Mouse (Mus musculus) MEL (cell line): ENCODE data around the gene Rsad2. TPM values are rescaled to one million over a fixed set of nuclear protein-coding genes. Genes with fewer than 3 reads are reported as not detected.

Experiments used
- DNase-seq: peaks from one replicate; pipeline ENCODE4 v3.0.0; 2011; ENCODE audit warnings: low read depth, low spot score
- H3K27ac ChIP-seq: 2 replicates; pipeline ENCODE4 v1.5.1; 2012; ENCODE audit warnings: low read depth, mild to moderate bottlenecking, control low read depth, low read length, moderate library complexity; ENCODE audit not compliant: control insufficient read depth
- H3K27me3 ChIP-seq, 2 experiments: fragments of 150-350 bp in 1 of 2; sonication (generic) in 1 of 2; 2 replicates each; pipeline ENCODE4 v1.6.1; 2012; ENCODE audit warnings: low read length in 2 of 2, mild to moderate bottlenecking in 2 of 2, improper control_type of control experiment in 1 of 2, moderate library complexity in 1 of 2; ENCODE audit not compliant: insufficient read depth in 2 of 2, control insufficient read depth in 1 of 2
- H3K36me3 ChIP-seq, 2 experiments: 2 replicates each; pipeline ENCODE4 v1.6.1; 2012 to 2014; ENCODE audit warnings: low read length in 2 of 2, improper control_type of control experiment in 1 of 2, inconsistent platforms in 1 of 2, mild to moderate bottlenecking in 1 of 2; ENCODE audit not compliant: insufficient read depth in 2 of 2, control insufficient read depth in 1 of 2
- H3K4me1 ChIP-seq, 2 experiments: fragments of 150-350 bp in 1 of 2; sonication (generic) in 1 of 2; 2 replicates each; pipeline ENCODE4 v1.6.1; 2012; ENCODE audit warnings: low read length in 2 of 2, improper control_type of control experiment in 1 of 2, mild to moderate bottlenecking in 1 of 2; ENCODE audit not compliant: insufficient read depth in 2 of 2, control insufficient read depth in 1 of 2
- H3K4me3 ChIP-seq, 2 experiments: fragments of 150-350 bp in 1 of 2; sonication (generic) in 1 of 2; 2 replicates each; pipeline ENCODE4 v1.5.1; 2012; ENCODE audit warnings: low read depth in 2 of 2, low read length in 2 of 2, mild to moderate bottlenecking in 2 of 2, moderate library complexity in 2 of 2, control low read depth in 1 of 2, improper control_type of control experiment in 1 of 2; ENCODE audit not compliant: control insufficient read depth in 1 of 2, insufficient read depth in 1 of 2
- H3K79me2 ChIP-seq: 2 replicates; pipeline ENCODE4 v1.6.1; 2012; ENCODE audit warnings: mild to moderate bottlenecking, low read length, moderate library complexity; ENCODE audit not compliant: control insufficient read depth, poor library complexity, insufficient read depth
- H3K9ac ChIP-seq: 2 replicates; pipeline ENCODE4 v1.6.1; 2012; ENCODE audit warnings: low read depth, mild to moderate bottlenecking, control low read depth, low read length, moderate library complexity; ENCODE audit not compliant: control insufficient read depth, poor library complexity, severe bottlenecking
- H3K9me3 ChIP-seq: fragments of 150-350 bp; sonication (generic); replicated peaks from 2 replicates; pipeline ENCODE4 v1.6.1; 2012; ENCODE audit warnings: mild to moderate bottlenecking, low read length, improper control_type of control experiment, moderate library complexity; ENCODE audit not compliant: insufficient read depth
- CHD1 ChIP-seq: IDR thresholded peaks from 2 replicates; pipeline ENCODE4 v1.6.1; 2012; ENCODE audit warnings: low read depth, mild to moderate bottlenecking, inconsistent platforms, low read length, improper control_type of control experiment
- CHD2 ChIP-seq: IDR thresholded peaks from 2 replicates; pipeline ENCODE4 v1.6.1; 2011; ENCODE audit warnings: low read length, improper control_type of control experiment
- ELF1 ChIP-seq: IDR thresholded peaks from 2 replicates; pipeline ENCODE4 v1.6.1; 2014; ENCODE audit warnings: low read depth, mild to moderate bottlenecking, inconsistent platforms, low read length, improper control_type of control experiment, moderate library complexity
- EP300 ChIP-seq, 2 experiments: IDR thresholded peaks; 2 replicates each; pipeline ENCODE4 v1.6.1; 2011; ENCODE audit warnings: improper control_type of control experiment in 2 of 2, low read length in 2 of 2, low read depth in 1 of 2, mild to moderate bottlenecking in 1 of 2
- ETS1 ChIP-seq: IDR thresholded peaks from 2 replicates; pipeline ENCODE4 v1.6.1; 2012; ENCODE audit warnings: low read depth, mild to moderate bottlenecking, inconsistent platforms, low read length, improper control_type of control experiment, moderate library complexity
- GABPA ChIP-seq: IDR thresholded peaks from 2 replicates; pipeline ENCODE4 v1.6.1; 2012; ENCODE audit warnings: low read depth, mild to moderate bottlenecking, inconsistent platforms, low read length, improper control_type of control experiment, moderate library complexity
- GATA1 ChIP-seq: IDR thresholded peaks from 2 replicates; pipeline ENCODE4 v1.6.1; 2011; ENCODE audit warnings: low read depth, low read length, improper control_type of control experiment
- MAFK ChIP-seq: IDR thresholded peaks from 2 replicates; pipeline ENCODE4 v1.6.1; 2011; ENCODE audit warnings: low read depth, mild to moderate bottlenecking, low read length, improper control_type of control experiment, borderline replicate concordance
- MEF2A ChIP-seq: IDR thresholded peaks from 2 replicates; pipeline ENCODE4 v1.6.1; 2014; ENCODE audit warnings: low read depth, mild to moderate bottlenecking, inconsistent platforms, low read length, improper control_type of control experiment; ENCODE audit not compliant: poor library complexity, insufficient replicate concordance, severe bottlenecking; ENCODE audit errors: extremely low read depth
- MXI1 ChIP-seq: IDR thresholded peaks from 2 replicates; pipeline ENCODE4 v1.6.1; 2011; ENCODE audit warnings: mild to moderate bottlenecking, low read depth, low read length, improper control_type of control experiment
- MYB ChIP-seq: IDR thresholded peaks from 2 replicates; pipeline ENCODE4 v1.6.1; 2011; ENCODE audit warnings: mild to moderate bottlenecking, low read depth, low read length, improper control_type of control experiment
- NELFE ChIP-seq: IDR thresholded peaks from 2 replicates; pipeline ENCODE4 v1.6.1; 2011; ENCODE audit warnings: low read depth, low read length, improper control_type of control experiment
- NRF1 ChIP-seq: IDR thresholded peaks from 2 replicates; pipeline ENCODE4 v1.6.1; 2014; ENCODE audit warnings: low read depth, mild to moderate bottlenecking, inconsistent platforms, low read length, improper control_type of control experiment, moderate library complexity; ENCODE audit not compliant: poor library complexity, insufficient read depth, severe bottlenecking
- RAD21 ChIP-seq: IDR thresholded peaks from 2 replicates; pipeline ENCODE4 v1.6.1; 2011; ENCODE audit warnings: mild to moderate bottlenecking, low read depth, low read length, improper control_type of control experiment
- SIN3A ChIP-seq: IDR thresholded peaks from 2 replicates; pipeline ENCODE4 v1.6.1; 2012; ENCODE audit warnings: low read length, improper control_type of control experiment, inconsistent platforms
- TAL1 ChIP-seq: IDR thresholded peaks from 2 replicates; pipeline ENCODE4 v1.6.1; 2012; ENCODE audit warnings: mild to moderate bottlenecking, inconsistent platforms, low read length, moderate library complexity, mixed read lengths
- TCF12 ChIP-seq: IDR thresholded peaks from 2 replicates; pipeline ENCODE4 v1.6.1; 2014; ENCODE audit warnings: low read depth, mild to moderate bottlenecking, inconsistent platforms, low read length, improper control_type of control experiment, moderate library complexity
- USF2 ChIP-seq, 2 experiments: IDR thresholded peaks; 2 replicates each; pipeline ENCODE4 v1.6.1; 2011 to 2012; ENCODE audit warnings: improper control_type of control experiment in 2 of 2, low read length in 2 of 2, borderline replicate concordance in 1 of 2, inconsistent platforms in 1 of 2, low read depth in 1 of 2, mild to moderate bottlenecking in 1 of 2; ENCODE audit not compliant: insufficient read depth in 1 of 2
- ZC3H11A ChIP-seq: IDR thresholded peaks from 2 replicates; pipeline ENCODE4 v1.6.1; 2012; ENCODE audit warnings: low read depth, mild to moderate bottlenecking, inconsistent platforms, low read length, improper control_type of control experiment
- ZKSCAN1 ChIP-seq: IDR thresholded peaks from 2 replicates; pipeline ENCODE4 v1.6.1; 2012; ENCODE audit warnings: low read depth, mild to moderate bottlenecking, inconsistent platforms, low read length, improper control_type of control experiment, moderate library complexity
- ZMIZ1 ChIP-seq: IDR thresholded peaks from 2 replicates; pipeline ENCODE4 v1.6.1; 2012; ENCODE audit warnings: low read depth, mild to moderate bottlenecking, inconsistent platforms, low read length, improper control_type of control experiment, moderate library complexity
- ZNF384 ChIP-seq: IDR thresholded peaks from 2 replicates; pipeline ENCODE4 v1.6.1; 2012; ENCODE audit warnings: low read depth, mild to moderate bottlenecking, inconsistent platforms, low read length, improper control_type of control experiment
- polyA plus RNA-seq, 2 experiments: library from polyadenylated mRNA; stranded (reverse) in 1 of 2; unstranded in 1 of 2; fragments of >175 nt in 1 of 2; fragments of >200 nt in 1 of 2; gene quantifications; 2 replicates each; pipeline versions ENCODE4 v1.2.1 to v1.2.4; 2012; ENCODE audit warnings: low replicate concordance in 2 of 2, low read depth in 1 of 2; ENCODE audit not compliant: insufficient read length in 2 of 2, insufficient read depth in 1 of 2, missing spikeins in 1 of 2
- total RNA-seq: library from RNA; depleted of rRNA; stranded (reverse); fragments of 300-350 nt; gene quantifications from 2 replicates; pipeline ENCODE4 v1.2.3, GENCODE M21; 2012

The Rsad2 gene
- total and polyA plus RNA-seq, 3 experiments = 0.42 to 0.61 TPM; not detected in 1

DNA sequence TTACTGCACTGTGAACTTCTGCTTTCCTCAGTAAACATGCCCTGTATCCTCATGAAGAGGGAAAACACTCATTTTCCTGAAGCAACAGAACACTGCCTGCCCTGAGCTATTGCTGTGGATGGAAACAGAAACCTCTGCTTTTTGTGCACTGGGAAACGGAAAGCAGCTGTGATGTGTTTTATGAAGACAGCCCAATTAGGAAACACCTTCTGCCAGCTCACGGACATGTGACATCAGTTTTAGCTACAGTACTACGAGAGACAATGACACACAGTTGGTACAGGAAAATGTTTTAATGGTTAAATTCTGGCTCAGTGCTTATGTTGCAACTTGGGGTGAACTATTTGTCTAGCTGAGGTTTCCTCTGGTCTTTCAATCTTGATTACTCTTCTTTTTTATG is 16.9 kb downstream of the Rsad2 start:
- Histone ChIP-seq H3K9me3 (no peaks in the 10 kb centered on the region), H3K4me1 (no peaks in the 10 kb centered on the region), H3K4me3 (no peak overlapping the region), H3K36me3 (no peaks in the 10 kb centered on the region), H3K27ac (no peak overlapping the region), H3K27me3 (no peaks in the 10 kb centered on the region), H3K9ac (no peak overlapping the region)
- DNase-seq = no peak
- TF ChIP-seq USF2 (IDR thresholded peaks at IDR 0.05; ENCODE audit: borderline replicate concordance in 1 of 2, insufficient read depth in 1 of 2, low read depth in 1 of 2, low read length in 2 of 2) (no peak), ETS1 (no peak), NELFE (no peak), NRF1 (no peak), EP300 (IDR thresholded peaks at IDR 0.05; ENCODE audit: low read depth in 1 of 2, low read length in 2 of 2) (no peak), ZKSCAN1 (no peak), MEF2A (no peak), ZC3H11A (no peak), SIN3A (no peak), ZMIZ1 (no peak), GABPA (no peak), TCF12 (no peak), RAD21 (no peak), GATA1 (no peak), CHD1 (no peak)
- TF ChIP-seq, all 39 proteins: peak for 0
- H3K79me2 ChIP-seq = no peaks in the 10 kb centered on the region

DNA sequence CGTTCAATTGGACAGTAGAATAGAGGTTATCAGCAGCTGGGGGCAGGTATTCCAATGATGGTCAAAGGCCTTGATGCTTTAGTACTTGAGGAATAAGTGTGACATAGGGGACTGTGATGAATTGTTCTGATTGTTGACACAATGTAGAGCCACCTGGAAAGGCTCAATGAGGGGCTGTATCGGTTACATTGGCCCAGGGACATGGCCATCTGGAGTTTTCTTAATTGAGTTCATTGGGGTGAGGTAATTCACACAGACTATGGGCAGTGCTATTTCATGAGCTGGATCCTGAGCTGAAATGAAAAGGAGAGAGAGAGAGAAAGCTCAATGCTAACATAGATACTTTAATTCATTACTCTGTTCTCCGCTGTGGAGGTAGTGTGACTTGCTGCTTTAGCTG is 18.3 kb downstream of the Rsad2 start:
- Histone ChIP-seq H3K27ac (no peak overlapping the region), H3K27me3 (no peaks in the 10 kb centered on the region), H3K9ac (no peak overlapping the region), H3K9me3 (no peaks in the 10 kb centered on the region), H3K79me2 (no peaks in the 10 kb centered on the region), H3K36me3 (no peaks in the 10 kb centered on the region), H3K4me1 (no peaks in the 10 kb centered on the region), H3K4me3 (no peak overlapping the region)
- no peak for TF ChIP-seq TAL1
- TF ChIP-seq CHD2 = no peak
- no peak for TF ChIP-seq MYB
- no peak for TF ChIP-seq ZNF384
- no peak for TF ChIP-seq MXI1
- no peak for TF ChIP-seq MAFK
- no peak for TF ChIP-seq ETS1
- no peak for TF ChIP-seq ZC3H11A
- no peak for TF ChIP-seq ELF1
- TF ChIP-seq TCF12 = no peak
- DNase-seq = no peak
